Mouse (Mus musculus) small intestine, adult 2 months (tissue): Measurements from ENCODE around the gene Tnfsf8.

Source experiments
- CTCF ChIP-seq: fragments of 200-500 bp; IDR thresholded peaks from 2 replicates; pipeline ENCODE4 v1.5.1; 2012; ENCODE audit warnings: low read depth, mild to moderate bottlenecking, control low read depth, inconsistent platforms, low read length, moderate library complexity, mixed read lengths; ENCODE audit not compliant: insufficient replicate concordance, insufficient read length; ENCODE audit errors: extremely low read depth
- POLR2A ChIP-seq: fragments of 200-500 bp; IDR thresholded peaks from 2 replicates; pipeline ENCODE4 v1.6.1; 2012; ENCODE audit warnings: low read depth, mild to moderate bottlenecking, control low read depth, inconsistent platforms, low read length, moderate library complexity

DNA sequence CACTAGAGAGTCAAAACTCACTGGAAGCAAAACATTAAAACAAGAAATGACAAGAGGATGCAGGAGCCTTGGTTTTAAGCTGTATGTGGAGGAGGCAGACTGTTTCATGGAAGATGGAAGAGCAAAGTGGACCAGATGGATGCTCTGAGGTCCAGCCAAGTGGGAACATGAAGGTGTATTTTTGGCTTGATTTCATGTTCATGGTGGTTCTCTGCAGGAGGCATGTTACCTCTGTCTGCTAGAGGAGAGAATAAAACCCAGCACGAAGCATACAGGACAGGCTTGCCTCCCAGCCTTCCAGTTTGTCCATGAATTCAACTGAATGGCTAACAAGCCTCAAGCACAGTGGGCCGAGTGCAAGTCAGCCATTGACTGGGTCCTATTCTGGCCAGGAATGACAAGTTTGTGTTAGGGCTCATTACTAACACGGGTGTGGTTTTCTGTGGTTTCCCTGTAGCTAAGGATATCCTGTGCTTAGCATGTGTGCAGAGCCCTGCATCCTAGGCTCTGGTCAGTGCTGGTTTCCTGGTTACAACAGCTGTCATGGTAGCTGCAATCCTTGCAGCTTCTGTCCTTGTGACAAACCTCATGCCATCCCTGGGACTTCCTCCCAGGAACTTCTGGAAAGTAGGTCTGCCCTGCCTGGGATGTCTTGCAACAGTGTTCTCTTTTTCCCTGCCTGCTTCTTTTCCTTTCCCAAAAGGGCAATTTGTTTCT is 14.1 kb downstream of the Tnfsf8 start:
- no peak for TF ChIP-seq POLR2A
- no peak for TF ChIP-seq CTCF
